Mouse (Mus musculus) activated CD4-positive, CD25-positive, alpha-beta regulatory T cell, adult 4 months (primary cell): ENCODE measurements around the gene Ddx39b. TPM values are rescaled to one million over a fixed set of nuclear protein-coding genes. Genes with fewer than 3 reads are reported as not detected.
"Not testable (repeated sequence)": the region's sequence is repeated elsewhere in the genome, so short reads cannot be mapped to it uniquely, and the experiment has no call there.

Experiments
- ATAC-seq: one replicate; pipeline ENCODE4 v1.8.0; 2017
- polyA plus RNA-seq, 2 experiments: library from polyadenylated mRNA; unstranded; fragments of 100-300 nt; shearing (Covaris generic); gene quantifications; one replicate each; pipeline ENCODE4 v1.2.1; 2017

The Ddx39b gene
- polyA plus RNA-seq, 2 experiments from 2014 or later, result 200 to 247 TPM

DNA sequence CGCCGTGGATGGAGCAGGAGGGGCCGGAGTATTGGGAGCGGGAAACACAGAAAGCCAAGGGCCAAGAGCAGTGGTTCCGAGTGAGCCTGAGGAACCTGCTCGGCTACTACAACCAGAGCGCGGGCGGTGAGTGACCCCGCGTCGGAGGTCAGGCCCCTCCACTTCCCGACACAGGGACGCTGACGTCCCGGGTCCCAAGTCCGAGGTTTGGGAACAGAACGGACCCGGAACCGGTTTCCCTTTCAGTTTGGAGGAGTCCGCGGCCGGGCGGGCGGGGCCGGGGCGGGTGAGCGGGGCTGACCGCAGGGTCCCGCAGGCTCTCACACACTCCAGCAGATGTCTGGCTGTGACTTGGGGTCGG lies 22.0 kb downstream of the Ddx39b start:
- no peak for ATAC-seq

DNA sequence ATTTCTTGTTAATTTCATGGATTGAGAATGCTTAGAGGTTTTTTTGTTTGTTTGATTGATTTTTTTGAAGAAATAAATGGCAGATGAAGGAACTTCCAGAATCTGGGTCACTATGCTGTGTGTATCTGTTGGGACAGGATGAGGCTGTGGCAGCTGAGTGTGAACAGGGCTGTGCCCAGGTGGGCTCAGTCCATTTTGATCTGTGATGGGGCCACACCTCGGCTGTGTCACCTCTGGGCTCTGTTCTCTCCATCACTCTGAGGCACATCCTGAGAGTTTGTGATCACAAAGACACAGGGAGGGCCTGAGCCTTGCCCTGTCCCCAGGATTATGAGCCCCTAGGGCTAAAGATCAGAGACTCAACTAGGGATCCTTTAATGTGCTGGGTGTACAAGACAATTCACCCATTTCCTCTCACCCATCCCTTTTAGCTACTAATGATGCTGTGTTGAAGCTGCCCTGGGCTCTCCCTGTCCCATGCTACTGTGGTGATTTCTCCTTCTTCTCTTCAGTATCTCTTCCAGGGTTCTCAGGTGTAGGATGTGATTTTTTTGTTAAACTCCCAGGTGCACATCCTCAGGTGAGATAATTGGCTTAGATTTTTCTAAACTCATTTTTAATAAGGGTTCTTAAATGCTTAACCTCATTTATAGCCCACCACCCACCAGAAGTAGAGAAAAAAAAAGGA lies 26.0 kb downstream of the Ddx39b start:
- ATAC-seq, result no peak

DNA sequence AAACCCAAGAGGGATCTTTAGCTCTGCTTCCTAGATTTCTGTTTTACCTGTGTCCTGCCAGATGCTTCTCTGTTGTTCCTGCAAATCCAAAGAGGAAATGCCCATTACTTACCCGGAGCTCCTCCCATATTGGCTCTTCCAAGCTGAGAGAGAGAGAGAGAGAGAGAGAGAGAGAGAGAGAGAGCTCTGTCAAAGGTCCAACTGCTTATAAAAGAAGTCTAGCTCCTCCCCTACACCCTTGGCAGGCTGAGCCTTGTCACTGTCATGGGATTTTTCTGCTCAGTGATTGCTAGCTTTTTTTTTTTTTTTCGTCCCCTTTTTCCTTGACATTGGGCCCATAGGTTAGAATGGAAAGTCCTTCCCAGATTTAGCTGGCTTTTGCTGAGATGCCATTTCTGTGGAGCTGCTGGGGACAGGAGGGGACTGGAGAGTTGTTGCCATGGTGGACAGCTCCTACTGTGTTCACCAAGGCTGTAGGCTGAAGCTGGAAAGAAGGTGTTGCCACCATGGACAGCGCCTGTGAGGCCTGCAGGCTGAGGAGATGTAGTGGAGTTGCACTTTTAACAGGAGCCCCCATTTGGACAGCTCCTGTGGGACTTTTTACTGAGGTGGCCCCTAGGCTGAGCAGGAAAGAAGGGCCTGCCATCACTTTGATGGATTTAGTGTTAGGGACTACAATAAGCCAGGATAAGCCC lies 28.3 kb downstream of the Ddx39b start:
- ATAC-seq, result no peak

GRCm38 (mm10) chr17:35272249-35272648 lies 30.7 kb downstream of the Ddx39b start:
- ATAC-seq, result no peak

DNA sequence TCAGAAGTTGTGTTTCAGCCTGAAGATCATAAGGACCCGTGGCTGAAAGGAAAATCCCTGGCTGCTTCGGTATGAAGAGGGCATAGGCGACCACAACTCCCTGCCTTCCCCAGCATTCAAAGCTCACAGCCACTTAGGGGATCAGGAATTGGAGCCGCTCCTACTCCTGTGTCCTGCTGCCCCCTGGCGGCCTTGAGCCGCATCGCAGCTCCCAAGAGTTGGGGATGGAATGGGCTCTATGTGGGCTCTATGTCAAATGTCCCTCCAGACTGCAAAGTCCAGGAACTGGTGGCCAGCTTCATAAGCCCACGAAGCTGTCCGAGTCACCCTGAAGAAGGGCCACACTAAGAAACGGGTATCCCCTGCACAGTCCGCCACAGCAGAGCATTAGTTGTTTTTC lies 33.2 kb downstream of the Ddx39b start:
- ATAC-seq, result peak; percentile 73

- ATAC-seq, result no peak
Observed at GRCm38 (mm10) chr17:35276304-35276864, 34.8 kb downstream of the Ddx39b start.

DNA sequence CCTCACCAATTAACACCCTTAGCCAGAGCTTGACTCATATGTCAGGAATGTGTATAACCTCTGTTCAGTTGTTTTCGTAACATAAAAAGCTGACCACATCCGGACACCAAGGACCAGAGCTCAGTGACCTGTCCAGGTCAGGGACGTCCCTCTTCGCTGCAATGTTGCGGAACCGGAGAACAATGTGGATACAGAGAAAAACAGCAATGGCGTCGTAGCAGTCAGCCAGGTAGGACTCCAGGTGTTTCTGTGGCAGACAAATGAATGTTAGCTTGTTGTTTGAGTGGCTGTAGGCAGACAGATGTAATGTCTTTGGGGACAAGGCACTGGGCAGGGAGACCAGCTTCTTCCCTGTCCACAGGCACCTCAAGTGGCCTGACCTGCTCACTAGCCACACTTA lies 36.5 kb downstream of the Ddx39b start:
- ATAC-seq, result no peak

DNA sequence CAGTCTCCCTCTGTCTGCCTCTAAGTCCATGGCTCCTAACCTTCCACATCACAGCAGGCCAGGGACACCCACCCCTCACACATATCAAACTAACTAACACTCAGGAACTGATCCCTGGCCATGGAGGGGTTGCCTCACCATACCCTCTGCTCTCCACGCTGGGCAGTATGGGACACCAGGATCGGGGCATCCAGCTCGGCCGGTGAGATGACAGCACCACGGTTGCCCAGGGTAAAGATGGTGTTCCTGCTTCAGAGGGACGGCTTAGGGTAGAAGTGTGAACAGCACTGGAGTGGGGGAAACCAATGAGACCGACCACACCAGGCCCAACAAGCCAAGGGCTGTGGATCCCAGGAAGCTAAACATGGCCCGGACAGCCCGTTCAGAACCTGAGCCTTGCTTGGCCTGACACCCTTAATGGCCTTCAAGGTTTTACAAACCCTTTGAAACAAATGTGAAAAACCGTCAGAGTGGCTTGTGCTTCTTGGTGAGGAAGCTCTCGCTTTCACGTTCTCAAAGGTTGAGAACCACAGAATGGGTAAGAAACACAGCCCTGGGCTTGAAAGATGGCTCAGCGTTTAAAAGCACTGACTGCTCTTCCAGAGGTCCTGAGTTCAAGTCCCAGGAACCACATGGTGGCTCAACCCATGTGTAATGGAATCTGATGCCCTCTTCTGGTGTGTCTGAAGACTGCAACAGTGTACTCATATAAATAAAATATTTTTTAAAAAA lies 37.6 kb downstream of the Ddx39b start:
- no peak for ATAC-seq

DNA sequence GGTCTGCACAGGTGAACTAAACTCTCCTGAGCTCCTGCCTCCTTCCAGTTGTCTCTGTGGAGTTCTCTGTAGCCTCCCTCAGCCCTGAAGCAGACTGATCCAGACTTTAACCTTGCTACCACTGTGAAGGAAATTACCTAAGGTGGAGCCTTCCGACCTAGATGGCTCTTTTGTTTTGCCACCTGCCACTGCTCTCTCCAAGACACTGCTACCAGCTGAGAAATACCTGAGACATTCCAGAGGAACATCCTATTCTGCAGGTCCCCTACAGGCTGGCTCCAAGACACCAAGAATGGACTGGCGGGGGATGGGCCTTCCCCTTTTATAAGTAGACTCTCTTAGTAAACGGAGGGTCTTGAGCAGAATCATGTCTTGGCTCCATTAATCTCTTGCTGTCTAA lies 38.7 kb downstream of the Ddx39b start:
- ATAC-seq, result no peak

- ATAC-seq, result no peak
Observed at GRCm38 (mm10) chr17:35285431-35285830, 43.9 kb downstream of the Ddx39b start.

DNA sequence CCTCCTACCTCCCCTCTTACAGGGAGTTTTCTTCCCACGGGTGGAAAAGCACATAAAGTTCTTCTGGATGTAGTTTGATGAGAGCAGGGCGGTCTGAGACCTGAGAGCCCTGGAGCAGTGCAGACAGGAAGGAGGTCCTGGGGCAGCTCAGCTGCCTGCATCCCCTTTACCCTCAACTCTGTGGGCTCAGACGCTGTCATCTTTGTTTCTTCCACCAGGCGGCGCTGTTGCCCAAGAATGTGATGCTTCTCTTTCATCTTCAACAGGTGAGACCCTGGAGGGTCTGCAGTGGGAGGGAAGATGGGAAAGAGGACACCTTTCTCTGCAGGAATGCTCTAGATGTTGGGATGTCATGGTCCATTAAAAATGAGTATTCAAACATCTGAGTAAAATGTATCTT lies 54.2 kb downstream of the Ddx39b start:
- ATAC-seq, result not testable (repeated sequence)

DNA sequence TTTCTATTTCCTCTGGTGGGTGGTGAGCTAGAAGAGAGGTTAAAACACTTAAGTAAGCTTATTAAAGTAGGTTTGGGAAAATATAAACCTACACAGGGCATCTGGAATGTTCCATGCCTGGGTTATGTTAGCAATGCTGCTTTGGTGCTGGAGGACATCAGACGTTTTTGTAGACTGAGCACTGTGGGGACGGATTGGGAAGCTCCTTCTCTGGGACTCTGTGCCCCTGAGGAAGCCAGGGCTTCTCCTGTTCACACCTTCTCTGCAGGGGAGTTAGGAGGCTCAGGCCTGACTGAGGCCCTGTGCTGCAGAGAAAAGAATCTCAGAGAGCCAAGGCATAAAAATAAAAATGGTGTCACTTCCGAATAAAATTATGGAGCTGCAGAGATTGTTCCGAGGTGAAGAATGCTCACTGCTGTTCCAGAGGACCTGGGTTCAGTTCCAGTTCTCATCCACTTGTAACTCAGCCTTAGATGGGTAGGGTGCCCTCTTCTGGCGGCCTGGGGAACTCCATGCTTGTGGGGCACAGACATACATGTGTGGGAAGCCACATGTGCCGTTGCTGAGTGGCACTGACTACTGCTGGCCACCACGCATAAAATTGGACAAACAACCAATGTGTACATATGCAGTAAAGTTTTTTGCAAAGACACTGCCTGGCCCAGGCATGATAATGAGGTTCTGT lies 58.9 kb downstream of the Ddx39b start:
- ATAC-seq, result not testable (repeated sequence)

DNA sequence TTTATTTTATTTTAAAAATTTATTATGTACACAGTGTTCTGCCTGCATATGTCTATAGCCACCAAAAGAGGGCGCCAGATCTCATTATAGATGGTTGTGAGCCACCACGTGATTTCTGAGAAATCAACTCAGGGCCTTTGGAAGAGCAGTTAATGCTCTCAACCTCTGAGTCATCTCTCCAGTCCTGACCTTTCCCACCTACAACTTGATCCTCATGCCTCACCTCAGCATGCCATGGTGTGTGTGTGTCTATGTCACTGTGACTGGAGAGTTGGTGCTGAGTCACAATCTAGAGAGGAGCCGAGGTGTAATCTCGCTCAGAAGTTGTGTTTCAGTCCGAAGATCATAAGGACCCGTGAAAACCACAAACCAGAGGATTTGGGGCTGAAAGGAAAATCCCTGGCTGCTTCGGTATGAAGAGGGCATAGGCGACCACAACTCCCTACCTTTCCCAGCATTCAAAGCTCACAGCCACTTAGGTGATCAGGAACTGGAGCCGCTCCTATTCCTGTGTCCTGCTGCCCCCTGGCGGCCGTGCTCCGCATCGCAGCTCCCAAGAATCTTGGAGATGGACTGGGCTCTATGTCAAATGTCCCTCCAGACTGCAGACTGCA lies 60.2 kb downstream of the Ddx39b start:
- peak; percentile 68 for ATAC-seq

DNA sequence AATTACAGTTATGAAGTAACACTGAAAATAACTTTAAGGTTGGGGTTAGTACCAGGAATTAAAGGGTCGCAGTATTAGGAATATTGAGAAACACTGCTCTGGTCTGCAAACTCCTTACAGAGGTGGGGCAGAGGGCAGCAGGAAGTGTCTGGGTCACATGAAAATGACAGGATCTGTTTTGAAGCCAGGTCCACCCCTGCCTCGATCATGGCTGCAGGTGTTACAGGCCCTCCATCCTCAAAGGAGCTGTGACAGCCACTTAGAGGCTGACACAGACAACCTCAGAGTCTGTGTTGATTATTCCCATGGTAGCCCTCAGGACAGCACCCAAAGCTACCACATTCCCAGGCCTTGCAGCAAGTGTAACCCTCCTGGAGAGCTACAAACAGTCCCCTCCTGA lies 61.7 kb downstream of the Ddx39b start:
- no peak for ATAC-seq

Other genes starting within 250 kb of the Ddx39b start
- 10 to 100 TPM; 28.5 to 29.1 TPM for gene Vars, start 240.8 kb upstream of the Ddx39b start, polyA plus RNA-seq
- under 1 TPM; 0.11 to 0.12 TPM for gene Vwa7, start 225.2 kb upstream of the Ddx39b start, polyA plus RNA-seq
- 1 to 10 TPM; 1.8 to 2.1 TPM for gene Sapcd1, start 213.7 kb upstream of the Ddx39b start, polyA plus RNA-seq
- gene Msh5, start 195.0 kb upstream of the Ddx39b start, polyA plus RNA-seq, result 1 to 10 TPM; 1.3 to 1.6 TPM
- gene Clic1, start 191.8 kb upstream of the Ddx39b start, polyA plus RNA-seq, result 100 to 1,000 TPM; 464 to 670 TPM
- gene Ddah2, start 182.7 kb upstream of the Ddx39b start, polyA plus RNA-seq, result 1 to 10 TPM in 1 of 2 experiments, under 1 TPM in 1; 0.36 to 1.8 TPM
- not detected for gene Ly6g6c, start 176.4 kb upstream of the Ddx39b start, polyA plus RNA-seq
- gene Mpig6b, start 175.6 kb upstream of the Ddx39b start, polyA plus RNA-seq, result not detected
- gene Ly6g6e, start 164.8 kb upstream of the Ddx39b start, polyA plus RNA-seq, result not detected
- gene Ly6g6d, start 163.7 kb upstream of the Ddx39b start, polyA plus RNA-seq, result not detected
- under 1 TPM in 1 of 2 experiments, not detected in 1; 0.29 TPM for gene Ly6g6f, start 156.1 kb upstream of the Ddx39b start, polyA plus RNA-seq
- gene Abhd16a, start 152.5 kb upstream of the Ddx39b start, polyA plus RNA-seq, result 10 to 100 TPM; 18.7 to 20.6 TPM
- not detected for gene Ly6g5c, start 133.5 kb upstream of the Ddx39b start, polyA plus RNA-seq
- gene Ly6g5b, start 126.3 kb upstream of the Ddx39b start, polyA plus RNA-seq, result 1 to 10 TPM; 1.9 to 2.4 TPM
- 10 to 100 TPM; 60.4 to 70.2 TPM for gene Gpank1, start 120.3 kb upstream of the Ddx39b start, polyA plus RNA-seq
- 100 to 1,000 TPM; 274 to 355 TPM for gene Csnk2b, start 119.7 kb upstream of the Ddx39b start, polyA plus RNA-seq
- gene D17H6S53E, start 115.4 kb upstream of the Ddx39b start, polyA plus RNA-seq, result 10 to 100 TPM; 22.6 to 26.3 TPM
- not detected for gene Apom, start 109.7 kb upstream of the Ddx39b start, polyA plus RNA-seq
- 10 to 100 TPM; 26.2 to 34.1 TPM for gene Bag6, start 106.6 kb upstream of the Ddx39b start, polyA plus RNA-seq
- gene Prrc2a, start 76.8 kb upstream of the Ddx39b start, polyA plus RNA-seq, result 10 to 100 TPM; 38.8 to 78.9 TPM
- gene Aif1, start 65.7 kb upstream of the Ddx39b start, polyA plus RNA-seq, result 1 to 10 TPM in 1 of 2 experiments, under 1 TPM in 1; 0.91 to 1.9 TPM
- 10 to 100 TPM in 1 of 2 experiments, 1 to 10 TPM in 1; 5.4 to 13.4 TPM for gene Lst1, start 53.3 kb upstream of the Ddx39b start, polyA plus RNA-seq
- gene Ltb, start 47.3 kb upstream of the Ddx39b start, polyA plus RNA-seq, result 100 to 1,000 TPM; 134 to 383 TPM
- gene Tnf, start 39.7 kb upstream of the Ddx39b start, polyA plus RNA-seq, result 10 to 100 TPM; 21.5 to 21.6 TPM
- gene Lta, start 36.4 kb upstream of the Ddx39b start, polyA plus RNA-seq, result 10 to 100 TPM; 70.5 to 90.5 TPM
- gene Gm16181, start 20.9 kb upstream of the Ddx39b start, polyA plus RNA-seq, result 1 to 10 TPM in 1 of 2 experiments, not detected in 1; 1.8 TPM
- gene Atp6v1g2, start 8.1 kb upstream of the Ddx39b start, polyA plus RNA-seq, result 1 to 10 TPM; 2.3 to 4.0 TPM
- 1 to 10 TPM; 3.4 to 4.4 TPM for gene Nfkbil1, start 6.0 kb upstream of the Ddx39b start, polyA plus RNA-seq
- 1,000 to 10,000 TPM; 3,460 to 4,099 TPM for gene H2-D1, start 21.0 kb downstream of the Ddx39b start, polyA plus RNA-seq
- not detected for gene H2-Q1, start 78.7 kb downstream of the Ddx39b start, polyA plus RNA-seq
- 1 to 10 TPM; 7.5 to 8.8 TPM for gene H2-Q2, start 100.5 kb downstream of the Ddx39b start, polyA plus RNA-seq
- 10 to 100 TPM; 12.1 to 12.7 TPM for gene H2-Q4, start 137.9 kb downstream of the Ddx39b start, polyA plus RNA-seq
- gene H2-Q6, start 183.1 kb downstream of the Ddx39b start, polyA plus RNA-seq, result 100 to 1,000 TPM; 450 to 531 TPM
- 1,000 to 10,000 TPM; 1,012 to 1,237 TPM for gene H2-Q7, start 197.4 kb downstream of the Ddx39b start, polyA plus RNA-seq
- gene H2-Q10, start 228.3 kb downstream of the Ddx39b start, polyA plus RNA-seq, result 10 to 100 TPM in 1 of 2 experiments, 1 to 10 TPM in 1; 7.3 to 20.1 TPM